Mouse (Mus musculus) bone marrow, adult 2 months (tissue): ENCODE data around the gene Fgf4.

ENCODE experiments used
- CTCF ChIP-seq: fragments of 200-500 bp; IDR thresholded peaks from 2 replicates; pipeline ENCODE4 v1.5.1; 2011; ENCODE audit warnings: low read length, control low read depth; ENCODE audit not compliant: control insufficient read depth, insufficient read depth
- POLR2A ChIP-seq: fragments of 200-500 bp; IDR thresholded peaks from 2 replicates; pipeline ENCODE4 v1.6.1; 2011; ENCODE audit warnings: low read depth, mild to moderate bottlenecking, control low read depth, low read length, borderline replicate concordance; ENCODE audit not compliant: control insufficient read depth

DNA sequence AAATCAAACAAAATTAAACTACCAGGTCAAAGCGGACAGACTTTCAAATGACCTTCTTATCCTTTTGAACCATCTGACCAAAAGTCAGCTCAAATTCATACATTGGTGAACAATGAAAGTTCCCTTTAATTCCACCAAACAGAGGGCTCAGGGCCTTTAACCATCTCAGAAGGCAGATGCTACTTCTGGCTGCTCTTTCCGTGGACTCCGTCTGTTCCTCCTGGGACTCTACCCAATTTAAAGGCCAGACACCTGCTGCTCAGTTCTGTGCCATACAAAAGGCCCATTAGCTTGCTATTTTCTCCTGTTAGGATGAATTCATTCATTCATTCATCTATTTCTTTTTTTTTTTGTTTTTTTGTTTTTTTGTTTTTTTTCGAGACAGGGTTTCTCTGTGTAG lies 65.7 kb downstream of the Fgf4 start:
- TF ChIP-seq CTCF (no peak), POLR2A (no peak)
